Mouse (Mus musculus) heart, postnatal 0 days (tissue): ENCODE measurements around the gene Pip4p1.

ENCODE experiments used
- CTCF ChIP-seq: IDR thresholded peaks from 2 replicates; pipeline ENCODE4 v1.5.1; 2016; ENCODE audit warnings: antibody characterized with exemption, control low read depth, low read depth
- EP300 ChIP-seq: IDR thresholded peaks from 2 replicates; pipeline ENCODE4 v1.6.1; 2016; ENCODE audit warnings: antibody characterized with exemption, low read depth

DNA sequence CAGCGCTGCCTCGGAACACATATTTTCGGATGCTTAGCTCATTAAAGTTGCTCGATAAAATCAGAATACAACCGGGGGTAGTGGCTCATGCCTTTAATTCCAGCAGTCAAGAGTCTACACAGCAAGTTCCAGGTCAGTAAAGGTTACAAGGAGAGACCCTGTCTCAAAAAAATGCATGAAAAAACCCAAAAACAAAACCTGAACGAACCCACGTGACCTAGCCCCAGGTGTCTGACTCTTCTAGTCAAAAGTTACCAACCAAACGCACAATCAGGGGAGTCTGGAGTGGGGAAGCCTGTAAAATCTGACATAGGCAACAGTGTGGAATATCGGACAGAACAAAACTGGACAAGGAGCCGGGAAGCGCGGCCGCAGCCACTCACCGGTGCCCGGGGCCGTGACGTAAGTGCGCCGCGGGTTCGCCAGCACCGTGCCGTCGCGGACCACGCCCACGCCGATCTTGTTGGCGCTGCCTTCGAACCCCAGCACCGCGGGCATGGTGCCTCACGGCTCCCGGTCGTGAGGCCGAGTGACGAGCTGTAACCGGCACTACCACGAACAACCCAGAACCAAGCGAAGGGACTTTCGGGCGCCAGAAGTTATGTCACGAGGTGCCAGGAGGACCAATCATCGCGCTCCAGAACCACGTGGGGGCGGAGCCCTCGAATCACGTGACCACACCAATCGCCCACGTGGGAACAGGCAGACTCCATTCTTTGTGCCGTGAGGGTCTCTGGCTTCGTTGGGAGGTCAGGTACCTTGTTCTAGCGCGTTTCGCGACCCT lies 6.2 kb downstream of the Pip4p1 start, which contains the start of the genes Osgep and Apex1:
- TF ChIP-seq EP300 (no peak), CTCF (no peak)
